Mouse (Mus musculus): ENCODE measurements around the gene Nt5c2. TPM values are rescaled to one million over a fixed set of nuclear protein-coding genes. Genes with fewer than 3 reads are reported as not detected.

The Nt5c2 gene
- polyA plus RNA-seq, 1 experiment from 2014 or later, result 69.6 TPM

GRCm38 (mm10) chr19:46967861-46968260 is 47.1 kb downstream of the Nt5c2 start:
- no peak overlapping the region for H3K27ac ChIP-seq
- WGBS, result 41% methylated on average over 4 of the region's 4 CpGs
- DNase-seq (ENCODE audit: low spot score), result no peak
- H3K9me3 ChIP-seq, result no peaks in the 10 kb centered on the region
- no peak overlapping the region for H3K4me3 ChIP-seq
- H3K27me3 ChIP-seq (ENCODE audit: insufficient read depth, poor library complexity, severe bottlenecking), result no peaks in the 10 kb centered on the region
- H3K4me1 ChIP-seq (replicated peaks), result peaks cover 32% of the 10 kb centered on the region
- no peaks in the 10 kb centered on the region for H3K36me3 ChIP-seq

- Histone ChIP-seq H3K27me3 (ENCODE audit: insufficient read depth, poor library complexity, severe bottlenecking) (no peaks in the 10 kb centered on the region), H3K27ac (no peak overlapping the region), H3K36me3 (no peaks in the 10 kb centered on the region), H3K9me3 (no peaks in the 10 kb centered on the region), H3K4me1 (replicated peaks) (peaks cover 27% of the 10 kb centered on the region), H3K4me3 (no peak overlapping the region)
- DNase-seq (ENCODE audit: low spot score), result no peak
- WGBS, result 95% methylated on average over 6 of the region's 6 CpGs
Measured at GRCm38 (mm10) chr19:46966330-46966729, 48.6 kb downstream of the Nt5c2 start.

- Histone ChIP-seq H3K27ac (no peak overlapping the region), H3K27me3 (ENCODE audit: insufficient read depth, poor library complexity, severe bottlenecking) (no peaks in the 10 kb centered on the region), H3K4me1 (replicated peaks) (peaks cover 28% of the 10 kb centered on the region), H3K4me3 (no peak overlapping the region), H3K9me3 (no peaks in the 10 kb centered on the region), H3K36me3 (no peaks in the 10 kb centered on the region)
- no peak for DNase-seq (ENCODE audit: low spot score)
Measured at GRCm38 (mm10) chr19:46965496-46965895, 49.5 kb downstream of the Nt5c2 start.

- 65% methylated on average over 9 of the region's 9 CpGs for WGBS
- DNase-seq (ENCODE audit: low spot score), result no peak
- Histone ChIP-seq H3K9me3 (no peaks in the 10 kb centered on the region), H3K36me3 (no peaks in the 10 kb centered on the region), H3K27me3 (ENCODE audit: insufficient read depth, poor library complexity, severe bottlenecking) (no peaks in the 10 kb centered on the region), H3K4me1 (replicated peaks) (peaks cover 34% of the 10 kb centered on the region), H3K4me3 (no peak overlapping the region), H3K27ac (no peak overlapping the region)
Measured at GRCm38 (mm10) chr19:46964353-46964752, 50.6 kb downstream of the Nt5c2 start.

GRCm38 (mm10) chr19:46963440-46963839 is 51.5 kb downstream of the Nt5c2 start:
- peaks cover 34% of the 10 kb centered on the region for H3K4me1 ChIP-seq (replicated peaks)
- H3K27me3 ChIP-seq (ENCODE audit: insufficient read depth, poor library complexity, severe bottlenecking), result no peaks in the 10 kb centered on the region
- H3K27ac ChIP-seq, result no peak overlapping the region
- no peaks in the 10 kb centered on the region for H3K36me3 ChIP-seq
- no peak for DNase-seq (ENCODE audit: low spot score)
- H3K4me3 ChIP-seq, result no peak overlapping the region
- no peaks in the 10 kb centered on the region for H3K9me3 ChIP-seq

GRCm38 (mm10) chr19:46962841-46963240 is 52.1 kb downstream of the Nt5c2 start:
- Histone ChIP-seq H3K4me1 (replicated peaks) (peaks cover 32% of the 10 kb centered on the region), H3K27ac (peak overlapping the region; percentile 91; the same call in 1 of the 2 replicates), H3K36me3 (no peaks in the 10 kb centered on the region), H3K4me3 (peak overlapping the region; percentile 73), H3K27me3 (ENCODE audit: insufficient read depth, poor library complexity, severe bottlenecking) (no peaks in the 10 kb centered on the region), H3K9me3 (no peaks in the 10 kb centered on the region)
- no peak for DNase-seq (ENCODE audit: low spot score)
- WGBS, result 35% methylated on average over 7 of the region's 7 CpGs

GRCm38 (mm10) chr19:46962171-46962772 is 52.7 kb downstream of the Nt5c2 start:
- H3K27ac ChIP-seq, result peak overlapping the region; percentile 91
- peaks cover 29% of the 10 kb centered on the region for H3K4me1 ChIP-seq (replicated peaks)
- H3K4me3 ChIP-seq, result peak overlapping the region; percentile 73
- H3K9me3 ChIP-seq, result no peaks in the 10 kb centered on the region
- WGBS, result 1% methylated on average over 48 of the region's 54 CpGs
- peak; percentile 82 for DNase-seq (ENCODE audit: low spot score)
- H3K27me3 ChIP-seq (ENCODE audit: insufficient read depth, poor library complexity, severe bottlenecking), result no peaks in the 10 kb centered on the region
- no peaks in the 10 kb centered on the region for H3K36me3 ChIP-seq

GRCm38 (mm10) chr19:46961652-46962051 is 53.3 kb downstream of the Nt5c2 start:
- peak overlapping the region; percentile 73 for H3K4me3 ChIP-seq
- peak overlapping the region; percentile 91 for H3K27ac ChIP-seq
- peak; percentile 84 for DNase-seq (ENCODE audit: low spot score)
- H3K9me3 ChIP-seq, result no peaks in the 10 kb centered on the region
- under 1% methylated on average over 36 of the region's 36 CpGs for WGBS
- H3K27me3 ChIP-seq (ENCODE audit: insufficient read depth, poor library complexity, severe bottlenecking), result no peaks in the 10 kb centered on the region
- H3K36me3 ChIP-seq, result no peaks in the 10 kb centered on the region
- H3K4me1 ChIP-seq (replicated peaks), result peaks cover 29% of the 10 kb centered on the region

GRCm38 (mm10) chr19:46961047-46961651 is 53.8 kb downstream of the Nt5c2 start:
- DNase-seq (ENCODE audit: low spot score), result no peak
- WGBS, result 7% methylated on average over 22 of the region's 22 CpGs
- Histone ChIP-seq H3K4me3 (peak overlapping the region; percentile 73), H3K27me3 (ENCODE audit: insufficient read depth, poor library complexity, severe bottlenecking) (no peaks in the 10 kb centered on the region), H3K36me3 (no peaks in the 10 kb centered on the region), H3K27ac (peak overlapping the region; percentile 91), H3K4me1 (replicated peaks) (peaks cover 29% of the 10 kb centered on the region), H3K9me3 (no peaks in the 10 kb centered on the region)

- H3K9me3 ChIP-seq, result no peaks in the 10 kb centered on the region
- H3K36me3 ChIP-seq, result no peaks in the 10 kb centered on the region
- peaks cover 29% of the 10 kb centered on the region for H3K4me1 ChIP-seq (replicated peaks)
- 79% methylated on average over 13 of the region's 13 CpGs for WGBS
- peak overlapping the region; percentile 91 for H3K27ac ChIP-seq
- DNase-seq (ENCODE audit: low spot score), result no peak
- H3K27me3 ChIP-seq (ENCODE audit: insufficient read depth, poor library complexity, severe bottlenecking), result no peaks in the 10 kb centered on the region
- peak overlapping the region; percentile 73 for H3K4me3 ChIP-seq
Measured at GRCm38 (mm10) chr19:46960101-46961046, 54.6 kb downstream of the Nt5c2 start.

- H3K36me3 ChIP-seq, result no peaks in the 10 kb centered on the region
- no peaks in the 10 kb centered on the region for H3K27me3 ChIP-seq (ENCODE audit: insufficient read depth, poor library complexity, severe bottlenecking)
- H3K4me3 ChIP-seq, result no peak overlapping the region
- no peak for DNase-seq (ENCODE audit: low spot score)
- H3K4me1 ChIP-seq (replicated peaks), result peaks cover 29% of the 10 kb centered on the region
- no peak overlapping the region for H3K27ac ChIP-seq
- no peaks in the 10 kb centered on the region for H3K9me3 ChIP-seq
- WGBS, result 87% methylated on average over 3 of the region's 3 CpGs
Measured at GRCm38 (mm10) chr19:46959536-46959935, 55.4 kb downstream of the Nt5c2 start.

- no peaks in the 10 kb centered on the region for H3K27me3 ChIP-seq (ENCODE audit: insufficient read depth, poor library complexity, severe bottlenecking)
- H3K9me3 ChIP-seq, result no peaks in the 10 kb centered on the region
- no peak overlapping the region for H3K27ac ChIP-seq
- H3K36me3 ChIP-seq, result no peaks in the 10 kb centered on the region
- no peak for DNase-seq (ENCODE audit: low spot score)
- 85% methylated on average over 3 of the region's 3 CpGs for WGBS
- H3K4me3 ChIP-seq, result no peak overlapping the region
- H3K4me1 ChIP-seq (replicated peaks), result peaks cover 29% of the 10 kb centered on the region
Measured at GRCm38 (mm10) chr19:46958566-46958965, 56.4 kb downstream of the Nt5c2 start.

- no peak overlapping the region for H3K27ac ChIP-seq
- no peaks in the 10 kb centered on the region for H3K27me3 ChIP-seq (ENCODE audit: insufficient read depth, poor library complexity, severe bottlenecking)
- DNase-seq (ENCODE audit: low spot score), result no peak
- no peak overlapping the region for H3K4me3 ChIP-seq
- WGBS, result 90% methylated on average over 4 of the region's 4 CpGs
- no peaks in the 10 kb centered on the region for H3K9me3 ChIP-seq
- no peaks in the 10 kb centered on the region for H3K36me3 ChIP-seq
- H3K4me1 ChIP-seq (replicated peaks), result peaks cover 27% of the 10 kb centered on the region
Measured at GRCm38 (mm10) chr19:46957971-46958370, 57.0 kb downstream of the Nt5c2 start.
